Mouse (Mus musculus) heart, embryonic 16.5 days (tissue): ENCODE measurements around the gene Sgo1. TPM values are rescaled to one million over a fixed set of nuclear protein-coding genes. Genes with fewer than 3 reads are reported as not detected.
"Not testable (repeated sequence)": the region's sequence is repeated elsewhere in the genome, so short reads cannot be mapped to it uniquely, and the experiment has no call there.

Experiments used
- ATAC-seq: fragments of 200-750 bp; cut with Nextera tagmentation; replicated peaks from 2 replicates; pipeline ENCODE4 v1.8.0; 2017; ENCODE audit warnings: moderate number of reproducible peaks; ENCODE audit not compliant: insufficient read depth, low FRiP score; ENCODE audit errors: extremely low read depth
- H3K27ac ChIP-seq: fragments of 300-500 bp; sonication (generic); 2 replicates; pipeline ENCODE4 v1.5.1; 2014; ENCODE audit warnings: mild to moderate bottlenecking, low read length, control low read depth, moderate library complexity
- H3K27me3 ChIP-seq: fragments of 300-500 bp; sonication (generic); 2 replicates; pipeline ENCODE4 v1.6.1; 2014; ENCODE audit warnings: low read length, mixed read lengths; ENCODE audit not compliant: control insufficient read depth, insufficient read depth
- H3K36me3 ChIP-seq: fragments of 300-500 bp; sonication (generic); 2 replicates; pipeline ENCODE4 v1.6.1; 2014; ENCODE audit not compliant: control insufficient read depth, insufficient read depth
- H3K4me1 ChIP-seq: fragments of 300-500 bp; sonication (generic); 2 replicates; pipeline ENCODE4 v1.6.1; 2014; ENCODE audit warnings: low read length, mixed read lengths; ENCODE audit not compliant: control insufficient read depth, insufficient read depth
- H3K4me2 ChIP-seq: fragments of 300-500 bp; sonication (generic); 2 replicates; pipeline ENCODE4 v1.6.1; 2014; ENCODE audit warnings: low read depth, mild to moderate bottlenecking, control low read depth, low read length
- H3K4me3 ChIP-seq: fragments of 300-500 bp; sonication (generic); 2 replicates; pipeline ENCODE4 v1.5.1; 2014; ENCODE audit warnings: mild to moderate bottlenecking, control low read depth, low read length
- H3K9ac ChIP-seq: fragments of 300-500 bp; sonication (generic); 2 replicates; pipeline ENCODE4 v1.6.1; 2014; ENCODE audit warnings: low read length, control low read depth
- H3K9me3 ChIP-seq: fragments of 300-500 bp; sonication (generic); replicated peaks from 2 replicates; pipeline ENCODE4 v1.6.1; 2016; ENCODE audit warnings: low read length; ENCODE audit not compliant: control insufficient read depth
- WGBS: fragments of 180-500 bp; shearing (Covaris S2); extraction: QIAGEN DNeasy Blood & Tissue Kit; methylation state at CpG from one replicate; pipeline ENCODE4 v1.1.7; 2014; 5-methylcytosine and 5-hydroxymethylcytosine counted together
- polyA plus RNA-seq: library from polyadenylated mRNA; unstranded; fragments of >200 nt; fragmentation: Nextera tagmentation; extraction: Ambion mirVana; gene quantifications from 2 replicates; pipeline ENCODE4 v1.2.1, GENCODE M21; 2015

Sgo1 gene
- polyA plus RNA-seq, 1 experiment from 2014 or later, result 16.4 TPM

- ATAC-seq, result 0 out of 2 replicates have a peak, but pooled peaks have one; percentile 23
- no peak overlapping the region for H3K27ac ChIP-seq
- H3K4me3 ChIP-seq, result no peak overlapping the region
- no peak overlapping the region for H3K4me2 ChIP-seq
- H3K36me3 ChIP-seq, result peaks cover 16% of the 10 kb centered on the region; the same call in 1 of the 2 replicates
- H3K4me1 ChIP-seq, result no peaks in the 10 kb centered on the region
- H3K9ac ChIP-seq, result no peak overlapping the region
- H3K27me3 ChIP-seq, result no peaks in the 10 kb centered on the region
- H3K9me3 ChIP-seq, result no peaks in the 10 kb centered on the region
- WGBS, result 84% methylated on average over 8 of the region's 8 CpGs
Observed at GRCm38 (mm10) chr17:53678716-53679115, 10.4 kb downstream of the Sgo1 start.

DNA sequence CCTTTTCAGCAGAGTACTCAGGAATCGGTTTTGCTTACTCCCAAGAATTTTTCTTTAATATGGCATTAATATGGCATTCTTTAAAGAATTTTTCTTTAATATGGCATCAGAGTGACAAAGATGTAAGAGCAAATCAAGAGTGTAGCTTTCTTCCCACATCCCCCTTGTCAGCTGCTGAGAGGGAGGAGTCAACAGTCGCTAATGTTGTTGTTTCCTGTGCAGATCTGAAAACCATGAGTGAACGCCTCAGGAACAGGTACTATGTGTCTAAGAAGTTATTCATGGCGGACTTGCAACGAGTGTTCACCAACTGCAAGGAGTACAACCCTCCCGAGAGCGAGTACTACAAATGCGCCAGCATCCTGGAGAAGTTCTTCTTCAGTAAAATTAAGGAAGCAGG, 18.7 kb downstream of the Sgo1 start:
- no peaks in the 10 kb centered on the region for H3K27me3 ChIP-seq
- no peak overlapping the region for H3K4me2 ChIP-seq
- no peak overlapping the region for H3K9ac ChIP-seq
- no peak overlapping the region for H3K27ac ChIP-seq
- no peaks in the 10 kb centered on the region for H3K4me1 ChIP-seq
- ATAC-seq, result no peak
- no peaks in the 10 kb centered on the region for H3K9me3 ChIP-seq
- no peak overlapping the region for H3K4me3 ChIP-seq
- WGBS, result 88% methylated on average over 8 of the region's 8 CpGs
- peaks cover 32% of the 10 kb centered on the region for H3K36me3 ChIP-seq

- 77% methylated on average over 2 of the region's 2 CpGs for WGBS
- Histone ChIP-seq H3K4me1 (0 out of 2 replicates have a peak, but pooled peaks cover 4% of the 10 kb centered on the region), H3K27me3 (no peaks in the 10 kb centered on the region), H3K9ac (no peak overlapping the region), H3K4me3 (no peak overlapping the region), H3K27ac (no peak overlapping the region), H3K9me3 (no peaks in the 10 kb centered on the region), H3K4me2 (no peak overlapping the region), H3K36me3 (peaks cover 29% of the 10 kb centered on the region)
- ATAC-seq, result no peak
Observed at GRCm38 (mm10) chr17:53664703-53665382, 24.3 kb downstream of the Sgo1 start.

GRCm38 (mm10) chr17:53664267-53664666, 24.9 kb downstream of the Sgo1 start:
- no peak for ATAC-seq
- Histone ChIP-seq H3K27me3 (no peaks in the 10 kb centered on the region), H3K36me3 (peaks cover 25% of the 10 kb centered on the region), H3K4me3 (no peak overlapping the region), H3K9ac (no peak overlapping the region), H3K4me2 (no peak overlapping the region), H3K9me3 (no peaks in the 10 kb centered on the region), H3K4me1 (0 out of 2 replicates have a peak, but pooled peaks cover 4% of the 10 kb centered on the region), H3K27ac (no peak overlapping the region)
- WGBS, result 71% methylated on average over 3 of the region's 3 CpGs

DNA sequence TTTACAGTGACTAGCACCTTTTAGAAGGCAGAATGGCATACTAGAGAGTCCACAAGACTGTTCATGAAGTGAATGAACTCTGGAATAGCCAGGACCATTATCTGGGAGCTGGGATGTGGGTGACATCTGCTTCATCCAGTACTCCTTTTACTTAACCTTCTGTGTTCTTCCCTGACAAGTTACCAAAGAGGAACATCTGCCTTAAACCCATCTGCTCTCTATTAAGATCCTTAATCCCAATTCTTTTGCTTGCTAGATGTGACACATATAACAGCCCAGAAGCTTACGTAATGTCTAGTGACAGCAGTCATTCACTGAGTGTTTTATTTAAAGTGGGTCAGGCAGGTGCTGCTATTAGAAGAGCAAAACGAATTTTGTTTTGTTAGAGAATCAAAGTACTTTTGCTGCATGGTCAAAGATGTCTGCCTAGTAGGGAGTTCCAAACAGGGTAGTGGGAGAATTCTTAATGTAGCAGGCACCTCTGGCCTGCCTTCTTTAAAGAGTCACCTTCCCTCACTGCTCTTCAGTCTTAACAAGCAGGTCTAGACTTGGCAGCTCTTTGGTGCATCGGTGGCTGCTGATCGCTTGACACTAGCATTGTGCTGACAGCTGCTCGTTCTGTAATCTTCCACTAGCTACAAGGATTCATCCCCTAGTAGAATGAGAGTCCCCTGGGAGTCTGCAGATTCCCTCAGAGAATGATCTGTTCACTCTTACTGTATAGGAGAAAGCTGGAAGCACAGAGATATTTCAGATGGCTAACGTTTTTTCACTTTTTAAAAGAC, 27.9 kb downstream of the Sgo1 start:
- Histone ChIP-seq H3K27me3 (no peaks in the 10 kb centered on the region), H3K4me2 (no peak overlapping the region), H3K27ac (no peak overlapping the region), H3K36me3 (peaks cover 15% of the 10 kb centered on the region), H3K4me1 (0 out of 2 replicates have a peak, but pooled peaks cover 4% of the 10 kb centered on the region), H3K4me3 (no peak overlapping the region), H3K9ac (no peak overlapping the region), H3K9me3 (no peaks in the 10 kb centered on the region)
- WGBS, result 45% methylated on average over 6 of the region's 6 CpGs
- peak; percentile 69 for ATAC-seq

DNA sequence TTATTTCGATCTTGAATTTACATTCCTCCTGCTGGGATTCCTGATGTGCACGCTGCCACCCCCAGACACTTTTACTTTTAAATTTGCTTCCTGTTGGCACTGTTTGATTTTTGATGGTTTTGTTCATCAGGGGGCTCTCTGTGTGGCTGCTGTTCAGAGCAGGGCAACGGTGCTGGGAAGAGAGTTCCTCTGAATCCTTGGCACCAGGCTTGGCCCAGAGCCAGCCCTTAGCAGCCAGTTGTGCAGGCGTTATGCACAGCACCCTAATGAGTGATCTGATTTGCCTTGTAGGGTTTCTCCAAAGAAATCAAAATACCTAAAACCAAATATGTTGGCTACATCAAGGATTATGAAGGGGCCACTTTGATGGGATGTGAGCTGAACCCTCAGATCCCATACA, 29.4 kb downstream of the Sgo1 start:
- Histone ChIP-seq H3K4me1 (0 out of 2 replicates have a peak, but pooled peaks cover 4% of the 10 kb centered on the region), H3K9me3 (no peaks in the 10 kb centered on the region), H3K36me3 (peaks cover 25% of the 10 kb centered on the region), H3K4me2 (no peak overlapping the region), H3K9ac (no peak overlapping the region), H3K27ac (no peak overlapping the region), H3K27me3 (no peaks in the 10 kb centered on the region), H3K4me3 (no peak overlapping the region)
- WGBS, result 50% methylated on average over 4 of the region's 4 CpGs
- ATAC-seq, result no peak

DNA sequence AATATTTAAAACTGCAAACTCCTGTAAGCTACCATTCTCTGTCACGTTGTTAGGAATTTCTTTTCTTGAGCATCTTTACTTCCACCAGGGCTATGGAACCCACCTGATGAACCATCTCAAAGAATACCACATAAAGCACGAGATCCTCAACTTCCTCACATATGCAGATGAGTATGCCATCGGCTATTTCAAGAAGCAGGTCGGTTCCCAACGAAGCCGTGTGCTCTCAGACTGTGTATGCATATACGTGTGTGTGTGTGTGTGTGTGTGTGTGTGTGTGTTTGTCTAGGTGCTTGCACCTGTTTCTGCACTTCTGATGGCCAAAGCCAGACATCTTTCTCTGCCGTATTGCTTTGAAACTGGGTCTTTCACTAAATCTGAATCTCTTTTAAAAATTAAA, 29.9 kb downstream of the Sgo1 start:
- Histone ChIP-seq H3K4me1 (0 out of 2 replicates have a peak, but pooled peaks cover 4% of the 10 kb centered on the region), H3K9ac (no peak overlapping the region), H3K36me3 (peaks cover 30% of the 10 kb centered on the region), H3K4me2 (no peak overlapping the region), H3K27ac (no peak overlapping the region), H3K4me3 (no peak overlapping the region), H3K9me3 (no peaks in the 10 kb centered on the region), H3K27me3 (no peaks in the 10 kb centered on the region)
- ATAC-seq, result no peak
- 81% methylated on average over 8 of the region's 8 CpGs for WGBS

DNA sequence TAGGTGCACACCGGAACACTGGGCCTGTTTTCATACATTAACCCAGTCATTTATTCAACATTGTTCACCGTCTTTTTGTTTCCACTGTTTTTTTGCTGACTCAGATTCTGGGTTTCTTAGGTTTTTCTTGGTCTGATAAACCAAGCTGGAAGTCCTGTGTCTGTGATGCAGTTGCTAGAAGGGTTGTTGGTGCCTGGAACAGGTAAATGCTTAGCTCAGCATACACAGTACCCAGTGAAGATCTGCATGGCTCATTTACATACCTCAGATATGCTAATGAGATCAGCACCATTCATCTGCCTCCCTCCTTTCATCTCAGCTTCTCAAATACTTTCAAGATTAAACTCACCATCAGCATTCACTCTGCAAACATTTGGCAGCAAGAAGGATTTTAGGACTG, 30.5 kb downstream of the Sgo1 start:
- ATAC-seq, result no peak
- peaks cover 36% of the 10 kb centered on the region for H3K36me3 ChIP-seq
- no peaks in the 10 kb centered on the region for H3K27me3 ChIP-seq

GRCm38 (mm10) chr17:53657391-53657790, 31.7 kb downstream of the Sgo1 start:
- not testable (repeated sequence) for H3K27ac ChIP-seq, ATAC-seq, H3K4me2 ChIP-seq, H3K9ac ChIP-seq, H3K27me3 ChIP-seq, H3K4me1 ChIP-seq, H3K9me3 ChIP-seq, H3K4me3 ChIP-seq
- 71% methylated on average over 2 of the region's 2 CpGs for WGBS
- peaks cover 43% of the 10 kb centered on the region for H3K36me3 ChIP-seq

More for the DNA sequence above, 30.5 kb downstream of the Sgo1 start:
- WGBS, result 85% methylated on average over 2 of the region's 2 CpGs
- 0 out of 2 replicates have a peak, but pooled peaks cover 4% of the 10 kb centered on the region for H3K4me1 ChIP-seq
- no peak overlapping the region for H3K4me3 ChIP-seq
- H3K9me3 ChIP-seq, result no peaks in the 10 kb centered on the region
- H3K9ac ChIP-seq, result no peak overlapping the region
- H3K27ac ChIP-seq, result no peak overlapping the region
- H3K4me2 ChIP-seq, result no peak overlapping the region
